Mouse (Mus musculus): Measurements from ENCODE around the gene Ehd1.

- TF ChIP-seq CTCF (IDR thresholded peaks at IDR 0.05 in 2 of 3, conservative IDR thresholded peaks at IDR 0.05 in 1 of 3; ENCODE audit: control insufficient read depth in 1 of 3, insufficient read depth in 1 of 3, low read depth in 2 of 3, low read length in 3 of 3, poor library complexity in 1 of 3, severe bottlenecking in 1 of 3): no peak
- no peak for TF ChIP-seq POLR2A (IDR thresholded peaks at IDR 0.05; ENCODE audit: control insufficient read depth in 1 of 2, insufficient read depth in 1 of 2, low read depth in 1 of 2, low read length in 2 of 2, poor library complexity in 1 of 2)
- TF ChIP-seq ELF1 (IDR thresholded peaks at IDR 0.05; ENCODE audit: low read depth, low read length): no peak
- no peak for TF ChIP-seq KAT2A (conservative IDR thresholded peaks at IDR 0.05; ENCODE audit: low read depth, low read length)
- no peak for TF ChIP-seq BHLHE40 (IDR thresholded peaks at IDR 0.05; ENCODE audit: borderline replicate concordance, low read depth, low read length)
- TF ChIP-seq CHD2 (IDR thresholded peaks at IDR 0.05; ENCODE audit: low read length): no peak
- TF ChIP-seq HCFC1 (IDR thresholded peaks at IDR 0.05; ENCODE audit: low read depth, low read length): no peak
- no peak for TF ChIP-seq MAX (IDR thresholded peaks at IDR 0.05; ENCODE audit: low read length)
- TF ChIP-seq USF1 (IDR thresholded peaks at IDR 0.05; ENCODE audit: low read depth, low read length): no peak
- TF ChIP-seq MYC (IDR thresholded peaks at IDR 0.05; ENCODE audit: low read depth, low read length): no peak
- TF ChIP-seq ZKSCAN1 (IDR thresholded peaks at IDR 0.05; ENCODE audit: low read depth, low read length): no peak
These were observed 17.8 kb downstream of the Ehd1 start for GRCm38 (mm10) chr19:6294301-6294700.
